Mouse (Mus musculus) erythroblast, adult 5-6 weeks (primary cell): ENCODE data around the gene Gm3139. TPM values are rescaled to one million over a fixed set of nuclear protein-coding genes. Genes with fewer than 3 reads are reported as not detected.
"Not testable (repeated sequence)": the region's sequence is repeated elsewhere in the genome, so short reads cannot be mapped to it uniquely, and the experiment has no call there.

Experiments
- ATAC-seq: replicated peaks from 2 replicates; pipeline ENCODE4 v1.8.0; 2016; ENCODE audit warnings: moderate number of reproducible peaks, mild to moderate bottlenecking, moderate TSS enrichment, inconsistent platforms; ENCODE audit not compliant: poor library complexity, low FRiP score, severe bottlenecking
- total RNA-seq, 2 experiments: library from RNA; stranded (forward) in 1 of 2; stranded (reverse) in 1 of 2; fragments of 150-400 nt in 1 of 2; fragments of 200-764, 138-1000 nt in 1 of 2; gene quantifications; 2 replicates each; pipeline versions ENCODE4 v1.2.3 to v1.2.4; 2015 to 2017; ENCODE audit warnings: low replicate concordance in 2 of 2

The Gm3139 gene
- not detected in 2 replicates for total RNA-seq (2015; ENCODE audit: low replicate concordance)
- not detected in 2 replicates for total RNA-seq (2017; ENCODE audit: low replicate concordance)

DNA sequence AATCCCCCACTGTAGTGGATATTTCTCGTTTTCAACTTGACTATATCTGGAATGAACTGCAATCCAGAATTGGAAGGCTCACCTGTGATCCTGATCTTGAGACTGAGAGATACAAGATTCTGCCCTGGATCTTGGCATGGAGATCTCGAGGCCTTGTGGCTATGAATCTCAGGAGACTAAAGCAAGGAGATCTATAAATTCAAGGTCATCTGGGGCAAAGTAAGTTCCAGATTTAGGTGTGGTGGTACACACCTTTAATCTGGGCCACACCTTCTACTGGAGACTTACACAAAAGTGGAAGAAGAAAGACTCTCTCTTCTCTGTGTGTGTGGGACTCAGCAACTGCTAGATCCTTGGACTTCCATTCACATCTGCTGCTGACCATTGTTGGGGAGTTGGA is at the start of gene Gm3139:
Gm3139 (plus strand) TSS at position 301 of the 400 bp plus-strand sequence.
- not testable (repeated sequence) for ATAC-seq

Other genes with a start within 250 kb of the Gm3139 start
- gene A430089I19Rik, start 219.5 kb upstream of the Gm3139 start, total RNA-seq (2015; ENCODE audit: low replicate concordance) = not detected in 2 replicates
- not detected in 2 replicates for gene A430089I19Rik, start 219.5 kb upstream of the Gm3139 start, total RNA-seq (2017; ENCODE audit: low replicate concordance)
- gene Gm6502, start 211.9 kb upstream of the Gm3139 start, total RNA-seq (2015; ENCODE audit: low replicate concordance) = not detected in 2 replicates
- not detected in 2 replicates for gene Gm6502, start 211.9 kb upstream of the Gm3139 start, total RNA-seq (2017; ENCODE audit: low replicate concordance)
- not detected in 2 replicates for gene AA792892, start 186.5 kb upstream of the Gm3139 start, total RNA-seq (2015; ENCODE audit: low replicate concordance)
- gene AA792892, start 186.5 kb upstream of the Gm3139 start, total RNA-seq (2017; ENCODE audit: low replicate concordance) = not detected in 2 replicates
- gene Gm7682, start 80.5 kb upstream of the Gm3139 start, total RNA-seq (2015; ENCODE audit: low replicate concordance) = not detected in 2 replicates
- 0.56 TPM in 1 of 2 replicates, not detected in the other for gene Gm7682, start 80.5 kb upstream of the Gm3139 start, total RNA-seq (2017; ENCODE audit: low replicate concordance)
- not detected in 2 replicates for gene Gm3147, start 90.1 kb downstream of the Gm3139 start, total RNA-seq (2015; ENCODE audit: low replicate concordance)
- gene Gm3147, start 90.1 kb downstream of the Gm3139 start, total RNA-seq (2017; ENCODE audit: low replicate concordance) = not detected in 2 replicates
- not detected in 2 replicates for gene Gm6509, start 97.7 kb downstream of the Gm3139 start, total RNA-seq (2015; ENCODE audit: low replicate concordance)
- gene Gm6509, start 97.7 kb downstream of the Gm3139 start, total RNA-seq (2017; ENCODE audit: low replicate concordance) = not detected in 2 replicates
- gene Gm6205, start 122.1 kb downstream of the Gm3139 start, total RNA-seq (2015; ENCODE audit: low replicate concordance) = not detected in 2 replicates
- gene Gm6205, start 122.1 kb downstream of the Gm3139 start, total RNA-seq (2017; ENCODE audit: low replicate concordance) = 0.42 TPM in 1 of 2 replicates, not detected in the other